Mouse (Mus musculus): ENCODE results near the gene Edrf1. TPM values are rescaled to one million over a fixed set of nuclear protein-coding genes. Genes with fewer than 3 reads are reported as not detected.
A peak's percentile ranks its signal among the peaks of the same experiment; 100 is the strongest.
"Not testable (repeated sequence)": the region's sequence is repeated elsewhere in the genome, so short reads cannot be mapped to it uniquely, and the experiment has no call there.

The Edrf1 gene
- total and polyA plus RNA-seq, 3 experiments, result 5.4 to 11.9 (median 10.9) TPM

- Histone ChIP-seq H3K27ac (no peak overlapping the region), H3K9ac (ENCODE audit: low read depth, low read length) (no peak overlapping the region), H3K36me3 (ENCODE audit: control insufficient read depth, insufficient read depth, low read length) (no peaks in the 10 kb centered on the region), H3K4me1 (ENCODE audit: control insufficient read depth, insufficient read depth, low read length) (peaks cover 1% of the 10 kb centered on the region; the same call in 1 of the 2 replicates), H3K79me2 (replicated peaks; ENCODE audit: control insufficient read depth, insufficient read depth, low read length) (no peaks in the 10 kb centered on the region), H3K4me3 (no peak overlapping the region), H3K27me3 (ENCODE audit: control insufficient read depth, insufficient read depth, low read length) (no peaks in the 10 kb centered on the region)
- TF ChIP-seq CTCF (IDR thresholded peaks at IDR 0.05) (no peak), EP300 (IDR thresholded peaks at IDR 0.05; ENCODE audit: insufficient read depth, low read depth, low read length) (no peak)
- 48% methylated on average over 4 of the region's 4 CpGs for WGBS
- intact Hi-C loops (cut with DNase I), result no loop called here
- no peak for DNase-seq
Measured at GRCm38 (mm10) chr7:133679439-133679838, 42.1 kb downstream of the Edrf1 start.

DNA sequence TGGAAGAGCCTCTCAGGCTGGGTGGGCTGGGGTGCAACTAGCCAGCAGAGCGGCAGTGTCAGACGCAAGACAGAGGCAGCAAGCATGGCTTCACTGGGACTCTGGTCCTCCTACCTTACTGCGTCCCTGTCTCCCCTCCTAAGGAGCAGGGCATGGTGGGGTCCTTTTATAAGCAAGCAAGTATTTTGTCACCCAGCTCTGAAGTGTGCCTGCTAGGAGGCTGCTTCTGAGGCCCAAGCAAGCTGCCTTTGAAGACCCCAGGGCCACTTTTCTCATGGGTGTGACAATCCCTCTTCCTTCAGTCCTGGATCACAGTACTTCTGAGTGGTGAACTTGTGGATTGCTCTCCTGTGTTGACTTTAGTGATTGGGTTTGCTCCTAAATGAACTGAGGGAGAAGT, 42.6 kb downstream of the Edrf1 start, which contains the start of gene Mmp21:
Mmp21 (minus strand) TSS at position 101 of the 400 bp plus-strand sequence.
- no peak for DNase-seq
- H3K4me3 ChIP-seq, result no peak within 1 kb of the TSS
- 76% methylated on average over 3 of the region's 3 CpGs for WGBS
- H3K27ac ChIP-seq, result no peak within 1 kb of the TSS
- no peaks in the 10 kb centered on the region for H3K27me3 ChIP-seq (ENCODE audit: control insufficient read depth, insufficient read depth, low read length)
- no peaks in the 10 kb centered on the region for H3K36me3 ChIP-seq (ENCODE audit: control insufficient read depth, insufficient read depth, low read length)
- TF ChIP-seq POLR2A (IDR thresholded peaks at IDR 0.05; ENCODE audit: insufficient read depth, low read depth, low read length), result no peak
- TF ChIP-seq EP300 (IDR thresholded peaks at IDR 0.05; ENCODE audit: insufficient read depth, low read depth, low read length), result no peak
- TF ChIP-seq CTCF (IDR thresholded peaks at IDR 0.05), result no peak
- no peaks in the 10 kb centered on the region for H3K79me2 ChIP-seq (replicated peaks; ENCODE audit: control insufficient read depth, insufficient read depth, low read length)
- no peak within 1 kb of the TSS for H3K9ac ChIP-seq (ENCODE audit: low read depth, low read length)
- peaks cover 1% of the 10 kb centered on the region; the same call in 1 of the 2 replicates for H3K4me1 ChIP-seq (ENCODE audit: control insufficient read depth, insufficient read depth, low read length)
- intact Hi-C loops (cut with DNase I), result no loop called here

- no peaks in the 10 kb centered on the region for H3K79me2 ChIP-seq (replicated peaks; ENCODE audit: control insufficient read depth, insufficient read depth, low read length)
- H3K36me3 ChIP-seq (ENCODE audit: control insufficient read depth, insufficient read depth, low read length), result no peaks in the 10 kb centered on the region
- DNase-seq, result no peak
- WGBS, result 82% methylated on average over 5 of the region's 5 CpGs
- no peak overlapping the region for H3K27ac ChIP-seq
- no peak overlapping the region for H3K4me3 ChIP-seq
- no peaks in the 10 kb centered on the region for H3K27me3 ChIP-seq (ENCODE audit: control insufficient read depth, insufficient read depth, low read length)
- TF ChIP-seq POLR2A (IDR thresholded peaks at IDR 0.05; ENCODE audit: insufficient read depth, low read depth, low read length), result no peak
- no peak for TF ChIP-seq CTCF (IDR thresholded peaks at IDR 0.05)
- no peak for TF ChIP-seq EP300 (IDR thresholded peaks at IDR 0.05; ENCODE audit: insufficient read depth, low read depth, low read length)
- intact Hi-C loops (cut with DNase I), result no loop called here
- H3K4me1 ChIP-seq (ENCODE audit: control insufficient read depth, insufficient read depth, low read length), result peaks cover 1% of the 10 kb centered on the region; the same call in 1 of the 2 replicates
- H3K9ac ChIP-seq (ENCODE audit: low read depth, low read length), result no peak overlapping the region
Measured at GRCm38 (mm10) chr7:133683626-133684025, 46.3 kb downstream of the Edrf1 start.

DNA sequence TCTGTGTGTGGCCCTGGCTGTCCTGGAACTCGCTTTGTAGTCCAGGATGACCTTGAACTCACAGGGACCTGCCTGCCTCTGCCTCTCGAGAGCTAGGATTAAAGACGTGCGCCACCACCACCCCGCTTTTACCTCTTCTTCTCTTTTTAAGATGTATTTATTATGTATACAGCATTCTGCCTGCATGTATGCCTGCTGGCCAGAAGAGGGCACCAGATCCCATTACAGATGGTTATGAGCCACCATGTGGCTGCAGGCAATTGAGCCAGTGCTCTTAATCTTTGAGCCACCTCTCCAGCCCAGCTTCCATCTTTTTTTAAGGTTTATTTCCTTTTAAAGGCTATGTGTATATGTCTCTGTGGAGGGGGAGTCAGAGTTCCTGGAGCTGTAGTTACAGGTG, 46.8 kb downstream of the Edrf1 start:
- peaks cover 1% of the 10 kb centered on the region; the same call in 1 of the 2 replicates for H3K4me1 ChIP-seq (ENCODE audit: control insufficient read depth, insufficient read depth, low read length)
- H3K4me3 ChIP-seq, result no peak overlapping the region
- intact Hi-C loops (cut with DNase I), result no loop called here
- TF ChIP-seq EP300 (IDR thresholded peaks at IDR 0.05; ENCODE audit: insufficient read depth, low read depth, low read length) (no peak), CTCF (IDR thresholded peaks at IDR 0.05) (peak; percentile 57)
- H3K27ac ChIP-seq, result no peak overlapping the region
- no peaks in the 10 kb centered on the region for H3K36me3 ChIP-seq (ENCODE audit: control insufficient read depth, insufficient read depth, low read length)
- no peaks in the 10 kb centered on the region for H3K27me3 ChIP-seq (ENCODE audit: control insufficient read depth, insufficient read depth, low read length)
- no peak for DNase-seq
- H3K79me2 ChIP-seq (replicated peaks; ENCODE audit: control insufficient read depth, insufficient read depth, low read length), result no peaks in the 10 kb centered on the region
- WGBS, result 89% methylated on average over 5 of the region's 5 CpGs
- no peak overlapping the region for H3K9ac ChIP-seq (ENCODE audit: low read depth, low read length)

- H3K4me1 ChIP-seq (ENCODE audit: control insufficient read depth, insufficient read depth, low read length), result no peaks in the 10 kb centered on the region; the same call in 1 of the 2 replicates
- H3K27me3 ChIP-seq (ENCODE audit: control insufficient read depth, insufficient read depth, low read length), result no peaks in the 10 kb centered on the region
- no peak overlapping the region for H3K4me3 ChIP-seq
- H3K9ac ChIP-seq (ENCODE audit: low read depth, low read length), result no peak overlapping the region
- 94% methylated on average over 6 of the region's 6 CpGs for WGBS
- no peak for TF ChIP-seq POLR2A (IDR thresholded peaks at IDR 0.05; ENCODE audit: insufficient read depth, low read depth, low read length)
- no peak for TF ChIP-seq EP300 (IDR thresholded peaks at IDR 0.05; ENCODE audit: insufficient read depth, low read depth, low read length)
- TF ChIP-seq CTCF (IDR thresholded peaks at IDR 0.05), result no peak
- no peaks in the 10 kb centered on the region for H3K36me3 ChIP-seq (ENCODE audit: control insufficient read depth, insufficient read depth, low read length)
- intact Hi-C loops (cut with DNase I), result no loop called here
- no peak overlapping the region for H3K27ac ChIP-seq
- no peak for DNase-seq
- H3K79me2 ChIP-seq (replicated peaks; ENCODE audit: control insufficient read depth, insufficient read depth, low read length), result no peaks in the 10 kb centered on the region
Measured at GRCm38 (mm10) chr7:133684701-133685100, 47.4 kb downstream of the Edrf1 start.

- H3K4me1 ChIP-seq (ENCODE audit: control insufficient read depth, insufficient read depth, low read length); H3K36me3 ChIP-seq (ENCODE audit: control insufficient read depth, insufficient read depth, low read length); H3K4me3 ChIP-seq; H3K79me2 ChIP-seq (replicated peaks; ENCODE audit: control insufficient read depth, insufficient read depth, low read length); H3K27me3 ChIP-seq (ENCODE audit: control insufficient read depth, insufficient read depth, low read length); H3K9ac ChIP-seq (ENCODE audit: low read depth, low read length); H3K27ac ChIP-seq; intact Hi-C loops (cut with DNase I); DNase-seq: not testable (repeated sequence)
Measured at GRCm38 (mm10) chr7:133685644-133686043, 48.3 kb downstream of the Edrf1 start.
